Mouse (Mus musculus): ENCODE measurements at regions not wholly inside any gene's neighbourhood (a gene's known extent, or its start where the extent isn't known, plus 50 kb on each side); places are given as distances from the start of the nearest gene placed in this dataset.
A peak's percentile ranks its signal among the peaks of the same experiment; 100 is the strongest.

DNA sequence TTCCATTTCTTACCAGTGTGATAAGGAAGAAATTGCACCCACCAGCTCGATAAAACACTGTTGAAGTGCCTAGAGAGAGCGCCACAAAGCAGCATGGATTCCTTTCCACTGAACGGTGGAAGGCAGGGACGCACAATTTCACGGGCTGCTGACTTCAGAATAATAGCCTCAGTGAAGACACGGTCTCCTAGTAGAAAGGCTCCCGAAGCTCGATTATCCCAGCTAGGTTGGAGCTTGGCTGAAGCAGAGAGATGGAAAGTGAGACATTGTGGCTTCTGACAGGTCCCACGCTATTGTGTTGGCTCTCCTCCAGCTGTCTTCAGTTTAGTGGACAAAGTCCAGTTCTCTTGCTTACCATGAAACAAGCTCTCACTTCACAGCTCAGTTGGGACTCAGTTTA is 133.3 kb upstream of the Tab2 start:
- no peak overlapping the region for H3K4me3 ChIP-seq (ENCODE audit: low read depth, low read length)
- H3K27ac ChIP-seq (replicated peaks; ENCODE audit: low read depth, low read length) = no peak overlapping the region
- DNase-seq (ENCODE audit: low spot score) = peak; percentile 30
- no peaks in the 10 kb centered on the region for H3K36me3 ChIP-seq (replicated peaks; ENCODE audit: control insufficient read depth, insufficient read depth, low read depth, low read length)
- no peak for ATAC-seq (replicated peaks; ENCODE audit: insufficient number of reproducible peaks, low FRiP score, low TSS enrichment, low read depth)
- no peaks in the 10 kb centered on the region for H3K4me1 ChIP-seq (ENCODE audit: control insufficient read depth, insufficient read depth, low read length)
- H3K27me3 ChIP-seq (ENCODE audit: control insufficient read depth, insufficient read depth, low read length) = no peaks in the 10 kb centered on the region
- no peak overlapping the region for H3K4me2 ChIP-seq (ENCODE audit: low read depth, low read length)
- no peaks in the 10 kb centered on the region for H3K9me3 ChIP-seq (replicated peaks; ENCODE audit: control insufficient read depth, low read length)
- no peak overlapping the region for H3K9ac ChIP-seq (replicated peaks; ENCODE audit: low read length)
- WGBS = 25% methylated on average over 9 of the region's 9 CpGs

DNA sequence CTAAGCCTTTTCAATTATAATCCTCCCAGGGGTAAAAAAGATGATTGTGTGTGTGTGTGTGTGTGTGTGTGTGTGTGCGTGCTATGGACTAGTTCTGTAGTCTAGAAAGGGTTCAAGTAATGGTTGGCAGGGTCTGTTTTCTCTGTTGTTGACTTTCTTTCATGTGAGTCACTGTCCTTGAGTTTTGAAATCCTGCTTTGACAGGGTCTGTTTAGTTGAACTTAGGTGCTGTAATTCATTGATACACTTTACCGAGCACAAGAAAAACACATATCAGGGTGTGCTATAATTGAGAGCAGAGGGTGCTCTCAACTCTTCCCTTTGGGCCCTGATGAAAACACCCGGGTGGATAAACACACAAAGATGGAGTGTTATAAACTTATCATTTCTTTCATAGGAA is 132.7 kb upstream of the Tab2 start:
- Histone ChIP-seq H3K4me1 (ENCODE audit: control insufficient read depth, insufficient read depth, low read length) (no peaks in the 10 kb centered on the region), H3K27me3 (ENCODE audit: control insufficient read depth, insufficient read depth, low read length) (no peaks in the 10 kb centered on the region), H3K9ac (replicated peaks; ENCODE audit: low read length) (no peak overlapping the region), H3K4me3 (ENCODE audit: low read depth, low read length) (no peak overlapping the region), H3K36me3 (replicated peaks; ENCODE audit: control insufficient read depth, insufficient read depth, low read depth, low read length) (no peaks in the 10 kb centered on the region), H3K4me2 (ENCODE audit: low read depth, low read length) (no peak overlapping the region), H3K27ac (replicated peaks; ENCODE audit: low read depth, low read length) (no peak overlapping the region), H3K9me3 (replicated peaks; ENCODE audit: control insufficient read depth, low read length) (no peaks in the 10 kb centered on the region)
- no peak for DNase-seq (ENCODE audit: low spot score)
- WGBS = 72% methylated on average over 3 of the region's 3 CpGs
- no peak for ATAC-seq (replicated peaks; ENCODE audit: insufficient number of reproducible peaks, low FRiP score, low TSS enrichment, low read depth)

DNA sequence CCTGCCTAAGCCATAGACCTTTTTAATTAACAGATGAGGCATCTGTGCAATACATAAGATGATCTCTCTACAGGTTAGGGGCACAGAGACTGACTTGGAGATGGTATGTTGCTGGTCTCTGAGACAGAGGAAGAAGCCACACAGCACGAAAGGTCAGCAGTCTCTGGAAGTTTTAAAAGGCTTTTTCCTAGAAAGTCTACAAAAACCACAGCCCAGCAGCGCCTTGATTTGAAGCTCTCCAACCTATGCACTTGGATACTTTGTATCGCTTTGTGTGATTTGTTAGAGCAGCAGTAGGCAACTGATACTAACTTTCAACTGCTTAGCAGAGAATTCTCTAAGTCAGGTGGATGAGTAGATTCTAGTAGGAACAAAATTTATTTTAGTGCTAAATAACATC is 132.3 kb upstream of the Tab2 start:
- Histone ChIP-seq H3K27me3 (ENCODE audit: control insufficient read depth, insufficient read depth, low read length) (no peaks in the 10 kb centered on the region), H3K9ac (replicated peaks; ENCODE audit: low read length) (no peak overlapping the region), H3K36me3 (replicated peaks; ENCODE audit: control insufficient read depth, insufficient read depth, low read depth, low read length) (no peaks in the 10 kb centered on the region), H3K4me3 (ENCODE audit: low read depth, low read length) (no peak overlapping the region), H3K4me2 (ENCODE audit: low read depth, low read length) (no peak overlapping the region), H3K9me3 (replicated peaks; ENCODE audit: control insufficient read depth, low read length) (no peaks in the 10 kb centered on the region), H3K27ac (replicated peaks; ENCODE audit: low read depth, low read length) (no peak overlapping the region), H3K4me1 (ENCODE audit: control insufficient read depth, insufficient read depth, low read length) (no peaks in the 10 kb centered on the region)
- DNase-seq (ENCODE audit: low spot score) (no peak), ATAC-seq (replicated peaks; ENCODE audit: insufficient number of reproducible peaks, low FRiP score, low TSS enrichment, low read depth) (no peak)
- WGBS = 89% methylated on average over 3 of the region's 3 CpGs

DNA sequence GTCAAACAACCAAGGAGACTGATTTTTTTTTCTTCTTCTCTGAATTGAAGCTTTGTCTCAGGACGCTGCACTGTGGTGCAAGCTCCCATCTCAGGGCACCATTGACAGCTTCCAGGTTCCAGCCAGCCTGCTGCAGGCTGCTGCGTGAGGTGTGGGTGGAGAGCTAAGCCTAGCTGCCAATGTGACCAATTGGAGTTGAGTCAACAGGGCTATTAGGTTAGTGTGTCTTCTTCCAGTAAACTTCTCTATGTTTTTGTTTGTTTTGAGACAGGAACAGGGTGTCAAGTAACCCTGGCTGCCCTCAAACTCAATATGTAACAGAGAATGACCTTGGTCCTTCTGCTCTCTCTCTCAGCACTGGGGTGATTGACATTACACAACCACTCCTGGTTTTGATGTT is 131.1 kb upstream of the Tab2 start:
- no peak overlapping the region for H3K27ac ChIP-seq (replicated peaks; ENCODE audit: low read depth, low read length)

DNA sequence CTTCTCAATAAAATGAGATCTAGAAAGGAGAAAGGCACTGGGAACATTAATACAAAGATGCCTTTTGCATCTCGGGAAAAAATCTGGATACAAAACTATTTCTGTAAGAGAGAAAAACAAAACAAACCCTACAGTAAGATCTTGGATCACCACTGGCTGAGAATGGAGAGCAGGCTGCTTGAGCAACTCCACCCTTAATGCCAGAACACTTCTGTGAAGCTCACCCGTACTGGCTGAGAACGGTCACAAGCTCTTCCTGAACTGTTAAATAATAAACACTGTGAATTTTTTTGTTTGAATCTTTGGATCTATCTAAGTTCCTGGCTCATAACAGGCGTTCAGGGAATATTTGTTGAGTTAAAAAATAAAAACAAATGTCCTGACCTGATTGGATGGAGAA is 130.4 kb upstream of the Tab2 start:
- DNase-seq (ENCODE audit: low spot score) (no peak), ATAC-seq (replicated peaks; ENCODE audit: insufficient number of reproducible peaks, low FRiP score, low TSS enrichment, low read depth) (no peak)
- H3K4me3 ChIP-seq (ENCODE audit: low read depth, low read length) = no peak overlapping the region
- WGBS = 68% methylated on average over 4 of the region's 4 CpGs
- H3K9ac ChIP-seq (replicated peaks; ENCODE audit: low read length) = no peak overlapping the region
- no peaks in the 10 kb centered on the region for H3K27me3 ChIP-seq (ENCODE audit: control insufficient read depth, insufficient read depth, low read length)
- no peak overlapping the region for H3K27ac ChIP-seq (replicated peaks; ENCODE audit: low read depth, low read length)
- H3K4me1 ChIP-seq (ENCODE audit: control insufficient read depth, insufficient read depth, low read length) = no peaks in the 10 kb centered on the region
- H3K4me2 ChIP-seq (ENCODE audit: low read depth, low read length) = no peak overlapping the region
- H3K9me3 ChIP-seq (replicated peaks; ENCODE audit: control insufficient read depth, low read length) = no peaks in the 10 kb centered on the region
- H3K36me3 ChIP-seq (replicated peaks; ENCODE audit: control insufficient read depth, insufficient read depth, low read depth, low read length) = no peaks in the 10 kb centered on the region

More for the DNA sequence above, 131.1 kb upstream of the Tab2 start:
- no peaks in the 10 kb centered on the region for H3K4me1 ChIP-seq (ENCODE audit: control insufficient read depth, insufficient read depth, low read length)
- no peaks in the 10 kb centered on the region for H3K9me3 ChIP-seq (replicated peaks; ENCODE audit: control insufficient read depth, low read length)
- H3K9ac ChIP-seq (replicated peaks; ENCODE audit: low read length) = no peak overlapping the region
- H3K4me3 ChIP-seq (ENCODE audit: low read depth, low read length) = no peak overlapping the region
- DNase-seq (ENCODE audit: low spot score) = no peak
- no peak for ATAC-seq (replicated peaks; ENCODE audit: insufficient number of reproducible peaks, low FRiP score, low TSS enrichment, low read depth)
- WGBS = 30% methylated on average over 2 of the region's 2 CpGs
- no peaks in the 10 kb centered on the region for H3K36me3 ChIP-seq (replicated peaks; ENCODE audit: control insufficient read depth, insufficient read depth, low read depth, low read length)
- H3K4me2 ChIP-seq (ENCODE audit: low read depth, low read length) = no peak overlapping the region
- H3K27me3 ChIP-seq (ENCODE audit: control insufficient read depth, insufficient read depth, low read length) = no peaks in the 10 kb centered on the region

DNA sequence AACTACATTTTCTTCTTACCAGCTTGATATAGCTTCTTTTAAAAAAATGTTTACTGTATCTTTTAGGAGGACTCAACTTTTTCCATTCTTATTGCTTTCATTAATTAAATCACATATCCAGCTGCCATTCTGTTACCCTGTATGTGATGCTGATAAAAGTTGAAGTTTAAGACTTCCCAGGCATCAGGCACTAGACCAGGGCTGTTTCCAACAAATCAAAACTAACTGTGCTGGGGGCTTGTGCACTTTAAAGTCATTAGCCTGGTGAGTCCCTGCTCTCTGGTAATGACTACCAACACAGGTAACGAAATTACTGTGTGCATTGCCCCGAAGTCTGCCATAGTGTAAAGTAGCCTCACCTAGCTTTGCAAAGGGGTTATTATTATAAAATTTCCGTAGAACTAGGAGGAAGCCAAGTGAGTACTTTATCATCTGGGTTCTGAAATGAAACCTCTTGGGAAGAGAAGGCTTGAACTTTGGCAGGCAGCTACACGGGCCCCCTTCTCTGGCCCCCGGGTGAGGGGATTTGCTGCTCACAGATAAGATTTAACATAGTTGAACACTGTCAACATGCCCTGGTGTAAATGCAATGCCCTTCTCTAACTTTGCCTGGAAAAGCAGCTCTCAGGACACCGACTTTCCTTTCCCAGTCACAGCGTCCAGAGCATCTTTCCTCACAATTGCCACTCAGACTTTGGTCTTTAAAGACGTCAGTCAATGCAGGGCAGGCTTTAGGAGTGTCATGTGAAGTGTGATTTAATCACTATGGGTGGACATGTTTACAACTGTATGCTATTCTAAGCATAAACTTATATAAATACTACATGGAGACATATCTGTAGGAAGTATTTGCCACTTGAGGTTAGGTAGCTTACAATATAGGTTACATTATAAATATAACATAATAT is 122.1 kb upstream of the Tab2 start:
- Histone ChIP-seq H3K9me3 (replicated peaks; ENCODE audit: control insufficient read depth, low read length) (no peaks in the 10 kb centered on the region), H3K36me3 (replicated peaks; ENCODE audit: control insufficient read depth, insufficient read depth, low read depth, low read length) (no peaks in the 10 kb centered on the region), H3K27me3 (ENCODE audit: control insufficient read depth, insufficient read depth, low read length) (no peaks in the 10 kb centered on the region), H3K9ac (replicated peaks; ENCODE audit: low read length) (no peak overlapping the region), H3K4me1 (ENCODE audit: control insufficient read depth, insufficient read depth, low read length) (no peaks in the 10 kb centered on the region), H3K4me3 (ENCODE audit: low read depth, low read length) (no peak overlapping the region), H3K27ac (replicated peaks; ENCODE audit: low read depth, low read length) (no peak overlapping the region), H3K4me2 (ENCODE audit: low read depth, low read length) (no peak overlapping the region)
- 69% methylated on average over 8 of the region's 8 CpGs for WGBS
- no peak for ATAC-seq (replicated peaks; ENCODE audit: insufficient number of reproducible peaks, low FRiP score, low TSS enrichment, low read depth)
- DNase-seq (ENCODE audit: low spot score) = no peak

DNA sequence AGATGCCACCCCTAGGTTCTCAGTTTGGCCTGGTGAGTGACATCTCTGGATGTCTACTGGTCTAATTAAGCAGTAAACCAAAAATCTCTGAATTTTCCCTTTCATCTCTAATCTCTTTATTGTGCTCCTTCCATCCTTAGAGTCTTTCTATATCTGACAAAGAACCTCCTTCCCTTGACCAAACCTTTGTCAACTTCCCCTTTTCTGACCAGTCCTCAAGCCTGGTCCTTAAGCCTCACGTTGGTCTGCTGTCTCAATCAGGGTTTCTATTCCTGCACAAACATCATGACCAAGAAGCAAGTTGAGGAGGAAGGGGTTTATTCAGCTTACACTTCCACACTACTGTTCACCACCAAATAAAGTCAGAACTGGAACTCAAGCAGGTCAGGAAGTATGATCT is 116.4 kb upstream of the Tab2 start:
- Histone ChIP-seq H3K9me3 (replicated peaks; ENCODE audit: control insufficient read depth, low read length) (no peaks in the 10 kb centered on the region), H3K27me3 (ENCODE audit: control insufficient read depth, insufficient read depth, low read length) (no peaks in the 10 kb centered on the region), H3K4me2 (ENCODE audit: low read depth, low read length) (no peak overlapping the region), H3K4me3 (ENCODE audit: low read depth, low read length) (no peak overlapping the region), H3K36me3 (replicated peaks; ENCODE audit: control insufficient read depth, insufficient read depth, low read depth, low read length) (no peaks in the 10 kb centered on the region), H3K27ac (replicated peaks; ENCODE audit: low read depth, low read length) (no peak overlapping the region), H3K9ac (replicated peaks; ENCODE audit: low read length) (no peak overlapping the region), H3K4me1 (ENCODE audit: control insufficient read depth, insufficient read depth, low read length) (no peaks in the 10 kb centered on the region)
- DNase-seq (ENCODE audit: low spot score) (no peak), ATAC-seq (replicated peaks; ENCODE audit: insufficient number of reproducible peaks, low FRiP score, low TSS enrichment, low read depth) (no peak)
- WGBS = 65% methylated on average over 1 of the region's 1 CpGs

DNA sequence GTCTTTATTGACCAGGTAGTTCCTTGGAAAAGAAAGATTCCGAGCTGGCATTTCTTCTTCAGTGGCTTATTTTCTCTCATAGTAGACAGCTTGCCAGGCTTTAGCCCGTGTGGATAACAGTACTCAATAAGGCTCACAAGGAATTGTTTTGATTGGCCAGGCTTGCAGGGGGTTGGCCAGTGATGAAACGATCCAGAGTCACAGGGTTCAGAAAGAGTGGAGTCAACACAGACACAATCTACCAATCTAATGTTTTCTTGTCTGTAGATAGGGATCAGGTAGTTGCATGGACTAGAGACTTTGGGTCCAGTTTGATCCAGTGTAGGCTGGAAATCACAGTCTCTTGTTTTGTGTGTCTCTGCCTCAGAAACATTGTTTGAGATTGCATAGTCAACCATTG is 115.8 kb upstream of the Tab2 start:
- H3K27me3 ChIP-seq (ENCODE audit: control insufficient read depth, insufficient read depth, low read length) = no peaks in the 10 kb centered on the region
- H3K36me3 ChIP-seq (replicated peaks; ENCODE audit: control insufficient read depth, insufficient read depth, low read depth, low read length) = no peaks in the 10 kb centered on the region
- ATAC-seq (replicated peaks; ENCODE audit: insufficient number of reproducible peaks, low FRiP score, low TSS enrichment, low read depth) (no peak), DNase-seq (ENCODE audit: low spot score) (no peak)
- no peaks in the 10 kb centered on the region for H3K4me1 ChIP-seq (ENCODE audit: control insufficient read depth, insufficient read depth, low read length)
- 77% methylated on average over 3 of the region's 3 CpGs for WGBS
- H3K9me3 ChIP-seq (replicated peaks; ENCODE audit: control insufficient read depth, low read length) = no peaks in the 10 kb centered on the region
- no peak overlapping the region for H3K9ac ChIP-seq (replicated peaks; ENCODE audit: low read length)
- no peak overlapping the region for H3K27ac ChIP-seq (replicated peaks; ENCODE audit: low read depth, low read length)
- no peak overlapping the region for H3K4me2 ChIP-seq (ENCODE audit: low read depth, low read length)
- no peak overlapping the region for H3K4me3 ChIP-seq (ENCODE audit: low read depth, low read length)

Data from embryonic facial prominence, embryonic 11.5 days (tissue).